Mouse (Mus musculus) testis, adult 2 months (tissue): Measurements from ENCODE around the gene Ap1s3. TPM values are rescaled to one million over a fixed set of nuclear protein-coding genes. Genes with fewer than 3 reads are reported as not detected.
"Not testable (repeated sequence)": the region's sequence is repeated elsewhere in the genome, so short reads cannot be mapped to it uniquely, and the experiment has no call there.

ENCODE experiments used
- H3K27ac ChIP-seq: fragments of 200-500 bp; 2 replicates; pipeline ENCODE4 v1.5.1; 2012; ENCODE audit warnings: low read depth, low read length; ENCODE audit not compliant: control insufficient read depth, insufficient read depth
- H3K27me3 ChIP-seq: fragments of 200-500 bp; 2 replicates; pipeline ENCODE4 v1.6.1; 2012; ENCODE audit warnings: mild to moderate bottlenecking, low read length, moderate library complexity; ENCODE audit not compliant: control insufficient read depth, insufficient read depth
- H3K36me3 ChIP-seq: fragments of 200-500 bp; 2 replicates; pipeline ENCODE4 v1.6.1; 2012; ENCODE audit warnings: mild to moderate bottlenecking, low read length; ENCODE audit not compliant: control insufficient read depth, insufficient read depth
- H3K4me1 ChIP-seq: fragments of 200-500 bp; 2 replicates; pipeline ENCODE4 v1.6.1; 2012; ENCODE audit warnings: low read length; ENCODE audit not compliant: control insufficient read depth, insufficient read depth
- H3K4me3 ChIP-seq: fragments of 200-500 bp; 2 replicates; pipeline ENCODE4 v1.5.1; 2012; ENCODE audit warnings: low read depth, mild to moderate bottlenecking, low read length, moderate library complexity, mixed read lengths; ENCODE audit not compliant: control insufficient read depth
- CTCF ChIP-seq: fragments of 200-500 bp; IDR thresholded peaks from 2 replicates; pipeline ENCODE4 v1.5.1; 2012; ENCODE audit warnings: low read depth, mild to moderate bottlenecking, inconsistent platforms, low read length, moderate library complexity; ENCODE audit not compliant: control insufficient read depth, insufficient read depth, insufficient replicate concordance
- POLR2A ChIP-seq: fragments of 200-500 bp; IDR thresholded peaks from 2 replicates; pipeline ENCODE4 v1.6.1; 2012; ENCODE audit warnings: low read depth, mild to moderate bottlenecking, inconsistent platforms, low read length, moderate library complexity; ENCODE audit not compliant: control insufficient read depth
- polyA plus RNA-seq: library from polyadenylated mRNA; depleted of rRNA; stranded (reverse); fragments of >200 nt; gene quantifications from 2 replicates; pipeline ENCODE4 v1.2.3, GENCODE M21; 2012

Gene Ap1s3
- polyA plus RNA-seq, 1 experiment = 0.84 TPM

GRCm38 (mm10) chr1:79619434-79619833, 52.3 kb downstream of the Ap1s3 start:
- TF ChIP-seq POLR2A = no peak
- no peak for TF ChIP-seq CTCF
- no peak overlapping the region for H3K27ac ChIP-seq
- H3K27me3 ChIP-seq = no peaks in the 10 kb centered on the region
- H3K4me1 ChIP-seq = no peaks in the 10 kb centered on the region
- no peaks in the 10 kb centered on the region for H3K36me3 ChIP-seq
- H3K4me3 ChIP-seq = no peak overlapping the region

GRCm38 (mm10) chr1:79616492-79616891, 55.3 kb downstream of the Ap1s3 start:
- H3K27ac ChIP-seq = no peak overlapping the region
- no peaks in the 10 kb centered on the region for H3K4me1 ChIP-seq
- no peak overlapping the region for H3K4me3 ChIP-seq
- no peaks in the 10 kb centered on the region for H3K36me3 ChIP-seq
- H3K27me3 ChIP-seq = no peaks in the 10 kb centered on the region
- TF ChIP-seq CTCF = no peak
- no peak for TF ChIP-seq POLR2A

DNA sequence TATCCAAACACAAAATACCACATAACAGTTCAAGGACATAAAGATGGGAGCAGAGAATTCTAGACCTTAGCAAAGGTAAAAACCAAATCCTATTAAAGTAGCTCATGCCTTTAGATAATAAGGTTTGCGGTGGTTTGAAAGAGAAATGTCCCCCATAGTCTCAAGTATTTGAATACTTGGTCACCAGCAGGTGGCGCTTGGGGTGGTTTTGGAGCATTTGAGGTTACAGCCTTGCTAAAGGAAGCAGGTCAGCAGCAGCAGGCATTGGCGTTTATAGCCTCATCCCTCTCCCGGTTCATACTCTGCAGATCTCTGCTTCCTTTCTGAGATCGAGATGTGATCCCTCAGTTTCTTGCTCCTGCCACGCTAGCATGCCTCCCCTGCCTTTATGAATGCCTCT, 57.3 kb downstream of the Ap1s3 start:
- no peaks in the 10 kb centered on the region for H3K4me1 ChIP-seq
- no peak for TF ChIP-seq CTCF
- TF ChIP-seq POLR2A = no peak
- no peak overlapping the region for H3K27ac ChIP-seq
- no peak overlapping the region for H3K4me3 ChIP-seq
- no peaks in the 10 kb centered on the region for H3K36me3 ChIP-seq
- no peaks in the 10 kb centered on the region for H3K27me3 ChIP-seq

- H3K4me1 ChIP-seq, H3K4me3 ChIP-seq, H3K36me3 ChIP-seq, H3K27me3 ChIP-seq, H3K27ac ChIP-seq: not testable (repeated sequence)
Observed at GRCm38 (mm10) chr1:79611271-79611670, 60.5 kb downstream of the Ap1s3 start.

DNA sequence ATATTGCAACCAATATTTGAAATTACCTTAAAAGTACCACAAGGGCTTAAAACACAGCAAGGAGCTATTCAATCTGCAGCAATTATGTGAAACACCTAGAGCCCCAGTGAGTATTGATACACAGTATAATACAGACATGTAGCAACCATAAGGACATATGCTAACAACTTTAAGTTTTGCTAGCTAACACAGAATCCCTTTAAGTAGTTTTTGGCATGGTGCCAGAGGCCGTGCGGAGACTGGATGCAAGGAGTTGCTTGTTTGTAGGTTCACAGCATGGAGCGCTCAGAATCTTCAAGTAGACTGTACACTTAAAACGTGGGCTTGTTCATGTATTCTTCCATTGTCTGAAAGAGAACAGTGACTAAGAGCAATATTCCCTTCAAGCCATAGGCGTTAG, 62.9 kb downstream of the Ap1s3 start:
- not testable (repeated sequence) for H3K27me3 ChIP-seq, H3K4me1 ChIP-seq, H3K4me3 ChIP-seq, H3K36me3 ChIP-seq, H3K27ac ChIP-seq

DNA sequence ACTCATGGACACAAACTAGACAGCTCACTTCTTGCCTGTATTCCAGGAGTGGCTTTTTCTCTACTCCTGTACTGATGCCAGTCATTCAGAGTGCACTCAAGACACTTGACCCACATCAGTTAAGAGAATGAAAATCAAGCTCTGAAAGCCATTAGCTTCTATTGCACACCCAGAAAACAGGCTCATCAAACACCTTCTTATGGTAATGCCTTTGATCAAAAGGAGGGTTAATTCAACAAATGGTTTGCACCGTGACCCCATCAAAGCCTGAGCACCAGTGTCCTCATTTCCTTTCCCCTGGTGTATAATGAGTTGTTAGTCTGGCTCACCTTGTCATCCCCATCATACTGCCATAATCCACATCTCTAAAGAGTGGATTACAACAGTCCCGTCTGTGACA, 69.3 kb downstream of the Ap1s3 start:
- H3K4me3 ChIP-seq = no peak overlapping the region
- no peak overlapping the region for H3K27ac ChIP-seq
- H3K36me3 ChIP-seq = no peaks in the 10 kb centered on the region
- no peaks in the 10 kb centered on the region for H3K4me1 ChIP-seq
- no peaks in the 10 kb centered on the region for H3K27me3 ChIP-seq
- no peak for TF ChIP-seq POLR2A

- TF ChIP-seq POLR2A (no peak), CTCF (no peak)
- Histone ChIP-seq H3K36me3 (no peaks in the 10 kb centered on the region), H3K27ac (no peak overlapping the region)
Observed at GRCm38 (mm10) chr1:79598385-79599178, 73.2 kb downstream of the Ap1s3 start.

DNA sequence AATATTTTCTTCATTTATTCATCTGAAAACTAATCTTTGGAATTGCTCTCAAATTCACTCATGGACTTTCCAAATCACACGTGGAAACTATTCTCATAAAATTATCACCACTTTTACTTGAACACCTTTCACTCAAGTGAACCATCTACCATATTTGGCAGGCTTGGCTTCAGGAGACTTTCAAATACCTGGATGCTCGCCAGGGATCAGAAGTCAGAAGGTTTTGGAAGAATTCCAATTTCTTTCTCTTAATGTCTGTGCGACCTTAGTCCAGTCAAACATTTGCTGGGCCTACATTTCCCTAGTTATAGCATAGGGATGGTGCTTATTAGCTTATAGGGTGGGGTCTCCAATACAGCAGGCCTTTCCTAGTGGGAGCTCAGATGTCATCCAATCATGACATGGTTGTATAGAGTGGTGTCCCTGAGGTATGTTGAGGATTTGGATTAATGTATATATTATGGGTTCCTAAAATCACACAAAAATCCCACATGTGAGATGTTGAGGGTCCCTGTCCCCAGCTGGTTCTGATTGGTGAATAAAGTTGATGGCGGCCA, 79.0 kb downstream of the Ap1s3 start:
- H3K27me3 ChIP-seq = no peaks in the 10 kb centered on the region
- no peak overlapping the region for H3K27ac ChIP-seq
- H3K4me1 ChIP-seq = no peaks in the 10 kb centered on the region
- H3K36me3 ChIP-seq = no peaks in the 10 kb centered on the region
- TF ChIP-seq CTCF (no peak), POLR2A (no peak)
- no peak overlapping the region for H3K4me3 ChIP-seq

More at GRCm38 (mm10) chr1:79598385-79599178, 73.2 kb downstream of the Ap1s3 start:
- H3K4me3 ChIP-seq = no peak overlapping the region
- H3K27me3 ChIP-seq = no peaks in the 10 kb centered on the region
- H3K4me1 ChIP-seq = no peaks in the 10 kb centered on the region
